Mouse (Mus musculus) midbrain, postnatal 0 days (tissue): Measurements from ENCODE around the gene Ldlrad3. TPM values are rescaled to one million over a fixed set of nuclear protein-coding genes. Genes with fewer than 3 reads are reported as not detected.

Source experiments
- ATAC-seq: fragments of 200-750 bp; cut with Nextera tagmentation; 2 replicates; pipeline ENCODE4 v1.8.0; 2017; ENCODE audit warnings: moderate number of reproducible peaks, mild to moderate bottlenecking, moderate TSS enrichment, moderate library complexity; ENCODE audit not compliant: low FRiP score
- DNase-seq: peaks from one replicate; pipeline ENCODE4 v3.0.0-alpha.2; 2015; ENCODE audit warnings: low spot score
- H3K27ac ChIP-seq: fragments of 300-500 bp; sonication (generic); 2 replicates; pipeline ENCODE4 v1.5.1; 2014; ENCODE audit warnings: low read depth, mild to moderate bottlenecking, low read length, mixed read lengths
- H3K27me3 ChIP-seq: fragments of 300-500 bp; sonication (generic); 2 replicates; pipeline ENCODE4 v1.6.1; 2014; ENCODE audit warnings: low read length, control low read depth, mixed read lengths; ENCODE audit not compliant: insufficient read depth
- H3K36me3 ChIP-seq: fragments of 300-500 bp; sonication (generic); 2 replicates; pipeline ENCODE4 v1.6.1; 2014; ENCODE audit warnings: low read length, control low read depth, mixed read lengths; ENCODE audit not compliant: insufficient read depth
- H3K4me1 ChIP-seq: fragments of 300-500 bp; sonication (generic); 2 replicates; pipeline ENCODE4 v1.6.1; 2014; ENCODE audit warnings: mild to moderate bottlenecking, control low read depth, antibody characterized with exemption, low read length, mixed read lengths; ENCODE audit not compliant: insufficient read depth
- H3K4me2 ChIP-seq: fragments of 300-500 bp; sonication (generic); 2 replicates; pipeline ENCODE4 v1.6.1; 2014; ENCODE audit warnings: low read depth, mild to moderate bottlenecking, low read length, mixed read lengths; ENCODE audit not compliant: poor library complexity, severe bottlenecking
- H3K4me3 ChIP-seq: fragments of 300-500 bp; sonication (generic); 2 replicates; pipeline ENCODE4 v1.5.1; 2014; ENCODE audit warnings: low read depth, mild to moderate bottlenecking, low read length, moderate library complexity
- H3K9ac ChIP-seq: fragments of 300-500 bp; sonication (generic); replicated peaks from 2 replicates; pipeline ENCODE4 v1.6.1; 2014; ENCODE audit warnings: mild to moderate bottlenecking, low read length, moderate library complexity, mixed read lengths; ENCODE audit not compliant: poor library complexity, severe bottlenecking
- H3K9me3 ChIP-seq: fragments of 300-500 bp; sonication (generic); 2 replicates; pipeline ENCODE4 v1.6.1; 2016; ENCODE audit warnings: low read length, control low read depth
- CTCF ChIP-seq: IDR thresholded peaks from 2 replicates; pipeline ENCODE4 v1.5.1; 2016; ENCODE audit warnings: antibody characterized with exemption, mild to moderate bottlenecking
- WGBS: fragments of 180-500 bp; shearing (Covaris S2); extraction: QIAGEN DNeasy Blood & Tissue Kit; methylation state at CpG from one replicate; pipeline ENCODE4 v1.1.7; 2014; 5-methylcytosine and 5-hydroxymethylcytosine counted together
- polyA plus RNA-seq: library from polyadenylated mRNA; unstranded; fragments of >200 nt; fragmentation: Nextera tagmentation; extraction: Ambion mirVana; gene quantifications from 2 replicates; pipeline ENCODE4 v1.2.1, GENCODE M21; 2015
- total RNA-seq: library from RNA; depleted of rRNA; stranded (reverse); fragments of >200 nt; gene quantifications from 2 replicates; pipeline ENCODE4 v1.2.3, GENCODE M21; 2014

Gene Ldlrad3
- total and polyA plus RNA-seq, 2 experiments from 2014 or later: 18.4 to 25.0 TPM

- Histone ChIP-seq H3K4me3 (no peak overlapping the region), H3K9ac (no peak overlapping the region), H3K4me1 (peaks cover 5% of the 10 kb centered on the region), H3K4me2 (no peak overlapping the region), H3K27me3 (no peaks in the 10 kb centered on the region), H3K9me3 (no peaks in the 10 kb centered on the region), H3K36me3 (no peaks in the 10 kb centered on the region), H3K27ac (no peak overlapping the region)
- ATAC-seq: no peak
- TF ChIP-seq CTCF: no peak
- 35% methylated on average over 2 of the region's 2 CpGs for WGBS
- DNase-seq: peak; percentile 53
These were observed 16.1 kb upstream of the Ldlrad3 start for GRCm38 (mm10) chr2:102202211-102202770.

GRCm38 (mm10) chr2:102201198-102201948, 15.2 kb upstream of the Ldlrad3 start:
- no peak overlapping the region for H3K4me2 ChIP-seq
- no peak overlapping the region for H3K9ac ChIP-seq
- ATAC-seq (no peak), DNase-seq (no peak)
- H3K9me3 ChIP-seq: no peaks in the 10 kb centered on the region
- no peaks in the 10 kb centered on the region for H3K36me3 ChIP-seq
- 68% methylated on average over 11 of the region's 14 CpGs for WGBS
- no peak overlapping the region for H3K27ac ChIP-seq
- no peak overlapping the region for H3K4me3 ChIP-seq
- no peaks in the 10 kb centered on the region for H3K27me3 ChIP-seq
- TF ChIP-seq CTCF: no peak
- H3K4me1 ChIP-seq: peaks cover 5% of the 10 kb centered on the region

- 94% methylated on average over 1 of the region's 1 CpGs for WGBS
- Histone ChIP-seq H3K9me3 (no peaks in the 10 kb centered on the region), H3K4me1 (no peaks in the 10 kb centered on the region), H3K36me3 (no peaks in the 10 kb centered on the region), H3K4me2 (no peak overlapping the region), H3K27ac (no peak overlapping the region), H3K4me3 (no peak overlapping the region), H3K9ac (no peak overlapping the region), H3K27me3 (no peaks in the 10 kb centered on the region)
- no peak for TF ChIP-seq CTCF
- ATAC-seq (no peak), DNase-seq (no peak)
These were observed 11.1 kb upstream of the Ldlrad3 start for GRCm38 (mm10) chr2:102197332-102197731.

- WGBS: 46% methylated on average over 8 of the region's 8 CpGs
- DNase-seq: peak; percentile 37
- Histone ChIP-seq H3K4me2 (no peak overlapping the region), H3K4me1 (no peaks in the 10 kb centered on the region), H3K27ac (no peak overlapping the region), H3K27me3 (no peaks in the 10 kb centered on the region), H3K9me3 (no peaks in the 10 kb centered on the region), H3K9ac (no peak overlapping the region), H3K4me3 (no peak overlapping the region), H3K36me3 (no peaks in the 10 kb centered on the region)
- no peak for ATAC-seq
- no peak for TF ChIP-seq CTCF
These were observed 10.5 kb upstream of the Ldlrad3 start for GRCm38 (mm10) chr2:102196709-102197108.

GRCm38 (mm10) chr2:102195494-102195893, 9.3 kb upstream of the Ldlrad3 start:
- Histone ChIP-seq H3K4me3 (no peak overlapping the region), H3K4me1 (no peaks in the 10 kb centered on the region), H3K4me2 (no peak overlapping the region), H3K9ac (no peak overlapping the region), H3K27ac (no peak overlapping the region), H3K9me3 (no peaks in the 10 kb centered on the region), H3K36me3 (no peaks in the 10 kb centered on the region), H3K27me3 (no peaks in the 10 kb centered on the region)
- ATAC-seq (no peak), DNase-seq (no peak)
- 89% methylated on average over 4 of the region's 4 CpGs for WGBS
- TF ChIP-seq CTCF: no peak

GRCm38 (mm10) chr2:102194247-102194646, 8.1 kb upstream of the Ldlrad3 start:
- WGBS: 71% methylated on average over 4 of the region's 4 CpGs
- no peak for TF ChIP-seq CTCF
- no peaks in the 10 kb centered on the region for H3K9me3 ChIP-seq
- H3K36me3 ChIP-seq: no peaks in the 10 kb centered on the region
- H3K4me3 ChIP-seq: no peak overlapping the region
- DNase-seq (no peak), ATAC-seq (no peak)
- H3K9ac ChIP-seq: no peak overlapping the region
- no peak overlapping the region for H3K27ac ChIP-seq
- H3K4me2 ChIP-seq: no peak overlapping the region
- no peaks in the 10 kb centered on the region for H3K27me3 ChIP-seq
- H3K4me1 ChIP-seq: no peaks in the 10 kb centered on the region
